Mouse (Mus musculus): ENCODE data around the gene Akt3. TPM values are rescaled to one million over a fixed set of nuclear protein-coding genes. Genes with fewer than 3 reads are reported as not detected.
A peak's percentile ranks its signal among the peaks of the same experiment; 100 is the strongest.

Gene Akt3
- polyA plus RNA-seq, 1 experiment from 2014 or later = 26.2 TPM

GRCm38 (mm10) chr1:177195224-177195623, 62.8 kb downstream of the Akt3 start:
- no peak for DNase-seq (ENCODE audit: low spot score)
- H3K9me3 ChIP-seq (ENCODE audit: control insufficient read depth, low read length) = no peaks in the 10 kb centered on the region
- no peaks in the 10 kb centered on the region for H3K27me3 ChIP-seq (ENCODE audit: control insufficient read depth, insufficient read depth, low read length)
- H3K9ac ChIP-seq = no peak overlapping the region
- H3K4me3 ChIP-seq (replicated peaks; ENCODE audit: low read length) = no peak overlapping the region
- H3K36me3 ChIP-seq (replicated peaks; ENCODE audit: control insufficient read depth, insufficient read depth) = no peaks in the 10 kb centered on the region
- H3K4me2 ChIP-seq (replicated peaks) = no peak overlapping the region
- no peaks in the 10 kb centered on the region; the same call in 1 of the 2 replicates for H3K4me1 ChIP-seq (replicated peaks; ENCODE audit: control insufficient read depth, insufficient read depth, low read length)
- no peak for ATAC-seq (ENCODE audit: low FRiP score)
- H3K27ac ChIP-seq = no peak overlapping the region

GRCm38 (mm10) chr1:177194324-177194723, 63.7 kb downstream of the Akt3 start:
- Histone ChIP-seq H3K4me1 (replicated peaks; ENCODE audit: control insufficient read depth, insufficient read depth, low read length) (no peaks in the 10 kb centered on the region; the same call in 1 of the 2 replicates), H3K36me3 (replicated peaks; ENCODE audit: control insufficient read depth, insufficient read depth) (no peaks in the 10 kb centered on the region), H3K27ac (no peak overlapping the region), H3K27me3 (ENCODE audit: control insufficient read depth, insufficient read depth, low read length) (no peaks in the 10 kb centered on the region), H3K9ac (no peak overlapping the region), H3K4me2 (replicated peaks) (no peak overlapping the region), H3K4me3 (replicated peaks; ENCODE audit: low read length) (no peak overlapping the region), H3K9me3 (ENCODE audit: control insufficient read depth, low read length) (no peaks in the 10 kb centered on the region)
- ATAC-seq (ENCODE audit: low FRiP score) (no peak), DNase-seq (ENCODE audit: low spot score) (no peak)
- 62% methylated on average over 1 of the region's 1 CpGs for WGBS

- no peaks in the 10 kb centered on the region for H3K36me3 ChIP-seq (replicated peaks; ENCODE audit: control insufficient read depth, insufficient read depth)
- H3K4me1 ChIP-seq (replicated peaks; ENCODE audit: control insufficient read depth, insufficient read depth, low read length) = no peaks in the 10 kb centered on the region; the same call in 1 of the 2 replicates
- no peak for DNase-seq (ENCODE audit: low spot score)
- no peak overlapping the region for H3K27ac ChIP-seq
- H3K4me2 ChIP-seq (replicated peaks) = no peak overlapping the region
- no peak for ATAC-seq (ENCODE audit: low FRiP score)
- no peak overlapping the region for H3K9ac ChIP-seq
- 33% methylated on average over 3 of the region's 3 CpGs for WGBS
- no peaks in the 10 kb centered on the region for H3K9me3 ChIP-seq (ENCODE audit: control insufficient read depth, low read length)
- H3K27me3 ChIP-seq (ENCODE audit: control insufficient read depth, insufficient read depth, low read length) = no peaks in the 10 kb centered on the region
- H3K4me3 ChIP-seq (replicated peaks; ENCODE audit: low read length) = no peak overlapping the region
Observed at GRCm38 (mm10) chr1:177191623-177192022, 66.4 kb downstream of the Akt3 start.

GRCm38 (mm10) chr1:177190358-177190757, 67.6 kb downstream of the Akt3 start:
- DNase-seq (ENCODE audit: low spot score) (no peak), ATAC-seq (ENCODE audit: low FRiP score) (no peak)
- Histone ChIP-seq H3K36me3 (replicated peaks; ENCODE audit: control insufficient read depth, insufficient read depth) (no peaks in the 10 kb centered on the region), H3K4me3 (replicated peaks; ENCODE audit: low read length) (no peak overlapping the region), H3K27ac (no peak overlapping the region), H3K4me1 (replicated peaks; ENCODE audit: control insufficient read depth, insufficient read depth, low read length) (no peaks in the 10 kb centered on the region; the same call in 1 of the 2 replicates), H3K9ac (no peak overlapping the region), H3K9me3 (ENCODE audit: control insufficient read depth, low read length) (no peaks in the 10 kb centered on the region), H3K27me3 (ENCODE audit: control insufficient read depth, insufficient read depth, low read length) (no peaks in the 10 kb centered on the region), H3K4me2 (replicated peaks) (no peak overlapping the region)
- 93% methylated on average over 1 of the region's 1 CpGs for WGBS

- Histone ChIP-seq H3K27me3 (ENCODE audit: control insufficient read depth, insufficient read depth, low read length) (no peaks in the 10 kb centered on the region), H3K27ac (no peak overlapping the region), H3K4me3 (replicated peaks; ENCODE audit: low read length) (no peak overlapping the region), H3K9ac (no peak overlapping the region), H3K36me3 (replicated peaks; ENCODE audit: control insufficient read depth, insufficient read depth) (no peaks in the 10 kb centered on the region), H3K4me2 (replicated peaks) (no peak overlapping the region), H3K4me1 (replicated peaks; ENCODE audit: control insufficient read depth, insufficient read depth, low read length) (no peaks in the 10 kb centered on the region; the same call in 1 of the 2 replicates), H3K9me3 (ENCODE audit: control insufficient read depth, low read length) (no peaks in the 10 kb centered on the region)
- WGBS = 9% methylated on average over 3 of the region's 3 CpGs
- DNase-seq (ENCODE audit: low spot score) (peak; percentile 75), ATAC-seq (ENCODE audit: low FRiP score) (peak; percentile 83)
Observed at GRCm38 (mm10) chr1:177188708-177189107, 69.3 kb downstream of the Akt3 start.

GRCm38 (mm10) chr1:177186751-177187150, 71.3 kb downstream of the Akt3 start:
- ATAC-seq (ENCODE audit: low FRiP score) = no peak

GRCm38 (mm10) chr1:177179635-177180034, 78.4 kb downstream of the Akt3 start:
- H3K27me3 ChIP-seq (ENCODE audit: control insufficient read depth, insufficient read depth, low read length) = no peaks in the 10 kb centered on the region
- H3K9me3 ChIP-seq (ENCODE audit: control insufficient read depth, low read length) = no peaks in the 10 kb centered on the region
- DNase-seq (ENCODE audit: low spot score) = no peak
- no peak overlapping the region for H3K27ac ChIP-seq
- no peaks in the 10 kb centered on the region for H3K36me3 ChIP-seq (replicated peaks; ENCODE audit: control insufficient read depth, insufficient read depth)
- ATAC-seq (ENCODE audit: low FRiP score) = no peak
- 0 out of 2 replicates have a peak, but pooled peaks cover 4% of the 10 kb centered on the region for H3K4me1 ChIP-seq (replicated peaks; ENCODE audit: control insufficient read depth, insufficient read depth, low read length)
- 93% methylated on average over 2 of the region's 2 CpGs for WGBS
- H3K9ac ChIP-seq = no peak overlapping the region
- H3K4me2 ChIP-seq (replicated peaks) = no peak overlapping the region
- H3K4me3 ChIP-seq (replicated peaks; ENCODE audit: low read length) = no peak overlapping the region

More at GRCm38 (mm10) chr1:177186751-177187150, 71.3 kb downstream of the Akt3 start:
- H3K9me3 ChIP-seq (ENCODE audit: control insufficient read depth, low read length) = no peaks in the 10 kb centered on the region
- no peak overlapping the region for H3K4me2 ChIP-seq (replicated peaks)
- H3K4me1 ChIP-seq (replicated peaks; ENCODE audit: control insufficient read depth, insufficient read depth, low read length) = no peaks in the 10 kb centered on the region
- H3K27ac ChIP-seq = no peak overlapping the region
- no peak for DNase-seq (ENCODE audit: low spot score)
- H3K27me3 ChIP-seq (ENCODE audit: control insufficient read depth, insufficient read depth, low read length) = no peaks in the 10 kb centered on the region
- 9% methylated on average over 2 of the region's 2 CpGs for WGBS
- no peak overlapping the region for H3K9ac ChIP-seq
- no peak overlapping the region for H3K4me3 ChIP-seq (replicated peaks; ENCODE audit: low read length)
- no peaks in the 10 kb centered on the region for H3K36me3 ChIP-seq (replicated peaks; ENCODE audit: control insufficient read depth, insufficient read depth)

GRCm38 (mm10) chr1:177175436-177175835, 82.6 kb downstream of the Akt3 start:
- Histone ChIP-seq H3K27me3 (ENCODE audit: control insufficient read depth, insufficient read depth, low read length) (no peaks in the 10 kb centered on the region), H3K4me1 (replicated peaks; ENCODE audit: control insufficient read depth, insufficient read depth, low read length) (0 out of 2 replicates have a peak, but pooled peaks cover 4% of the 10 kb centered on the region), H3K9me3 (ENCODE audit: control insufficient read depth, low read length) (no peaks in the 10 kb centered on the region), H3K27ac (no peak overlapping the region), H3K36me3 (replicated peaks; ENCODE audit: control insufficient read depth, insufficient read depth) (no peaks in the 10 kb centered on the region), H3K4me2 (replicated peaks) (no peak overlapping the region), H3K9ac (no peak overlapping the region), H3K4me3 (replicated peaks; ENCODE audit: low read length) (no peak overlapping the region)
- peak; percentile 76 for DNase-seq (ENCODE audit: low spot score)
- peak; percentile 84 for ATAC-seq (ENCODE audit: low FRiP score)

- no peaks in the 10 kb centered on the region for H3K9me3 ChIP-seq (ENCODE audit: control insufficient read depth, low read length)
- H3K4me3 ChIP-seq (replicated peaks; ENCODE audit: low read length) = no peak overlapping the region
- H3K36me3 ChIP-seq (replicated peaks; ENCODE audit: control insufficient read depth, insufficient read depth) = no peaks in the 10 kb centered on the region
- no peak overlapping the region for H3K27ac ChIP-seq
- DNase-seq (ENCODE audit: low spot score) (no peak), ATAC-seq (ENCODE audit: low FRiP score) (no peak)
- no peak overlapping the region for H3K4me2 ChIP-seq (replicated peaks)
- H3K27me3 ChIP-seq (ENCODE audit: control insufficient read depth, insufficient read depth, low read length) = no peaks in the 10 kb centered on the region
- H3K9ac ChIP-seq = no peak overlapping the region
- 0 out of 2 replicates have a peak, but pooled peaks cover 4% of the 10 kb centered on the region for H3K4me1 ChIP-seq (replicated peaks; ENCODE audit: control insufficient read depth, insufficient read depth, low read length)
Observed at GRCm38 (mm10) chr1:177171300-177171699, 86.7 kb downstream of the Akt3 start.

- no peak overlapping the region for H3K9ac ChIP-seq
- 20% methylated on average over 2 of the region's 2 CpGs for WGBS
- H3K27me3 ChIP-seq (ENCODE audit: control insufficient read depth, insufficient read depth, low read length) = no peaks in the 10 kb centered on the region
- ATAC-seq (ENCODE audit: low FRiP score) (no peak), DNase-seq (ENCODE audit: low spot score) (no peak)
- H3K36me3 ChIP-seq (replicated peaks; ENCODE audit: control insufficient read depth, insufficient read depth) = no peaks in the 10 kb centered on the region
- H3K4me1 ChIP-seq (replicated peaks; ENCODE audit: control insufficient read depth, insufficient read depth, low read length) = no peaks in the 10 kb centered on the region
- H3K4me2 ChIP-seq (replicated peaks) = no peak overlapping the region
- no peak overlapping the region for H3K27ac ChIP-seq
- no peaks in the 10 kb centered on the region for H3K9me3 ChIP-seq (ENCODE audit: control insufficient read depth, low read length)
- H3K4me3 ChIP-seq (replicated peaks; ENCODE audit: low read length) = no peak overlapping the region
Observed at GRCm38 (mm10) chr1:177165789-177166188, 92.2 kb downstream of the Akt3 start.
